Mouse (Mus musculus) liver, postnatal 0 days (tissue): ENCODE data around the gene Tmem178. TPM values are rescaled to one million over a fixed set of nuclear protein-coding genes. Genes with fewer than 3 reads are reported as not detected.

Experiments
- ATAC-seq: fragments of 200-750 bp; cut with Nextera tagmentation; 2 replicates; pipeline ENCODE4 v1.8.0; 2017; ENCODE audit warnings: mild to moderate bottlenecking, moderate library complexity
- DNase-seq: peaks from one replicate; pipeline ENCODE4 v3.0.0-alpha.2; 2016
- H3K27ac ChIP-seq: fragments of 300-500 bp; sonication (generic); 2 replicates; pipeline ENCODE4 v1.5.1; 2014; ENCODE audit warnings: antibody characterized with exemption, moderate library complexity, mild to moderate bottlenecking, low read depth
- H3K27me3 ChIP-seq: fragments of 300-500 bp; sonication (generic); 2 replicates; pipeline ENCODE4 v1.6.1; 2014; ENCODE audit warnings: low read length, control low read depth, mixed read lengths; ENCODE audit not compliant: insufficient read depth
- H3K36me3 ChIP-seq: fragments of 300-500 bp; sonication (generic); replicated peaks from 2 replicates; pipeline ENCODE4 v1.6.1; 2014; ENCODE audit warnings: mild to moderate bottlenecking, control low read depth, low read length, moderate library complexity, mixed read lengths; ENCODE audit not compliant: insufficient read depth
- H3K4me1 ChIP-seq: fragments of 300-500 bp; sonication (generic); 2 replicates; pipeline ENCODE4 v1.6.1; 2014; ENCODE audit warnings: antibody characterized with exemption, mild to moderate bottlenecking, control low read depth; ENCODE audit not compliant: insufficient read depth
- H3K4me2 ChIP-seq: fragments of 300-500 bp; sonication (generic); 2 replicates; pipeline ENCODE4 v1.6.1; 2014; ENCODE audit warnings: low read depth, mild to moderate bottlenecking, low read length, moderate library complexity, mixed read lengths
- H3K4me3 ChIP-seq: fragments of 300-500 bp; sonication (generic); 2 replicates; pipeline ENCODE4 v1.5.1; 2014; ENCODE audit warnings: low read depth, low read length
- H3K9ac ChIP-seq: fragments of 300-500 bp; sonication (generic); replicated peaks from 2 replicates; pipeline ENCODE4 v1.6.1; 2014; ENCODE audit warnings: mild to moderate bottlenecking, moderate library complexity
- H3K9me3 ChIP-seq: fragments of 300-500 bp; sonication (generic); 2 replicates; pipeline ENCODE4 v1.6.1; 2016; ENCODE audit warnings: mild to moderate bottlenecking, control low read depth, low read length, mixed read lengths
- CTCF ChIP-seq: sonication (generic); IDR thresholded peaks from 2 replicates; pipeline ENCODE4 v1.5.1; 2016; ENCODE audit warnings: antibody characterized with exemption, low read depth
- EP300 ChIP-seq: IDR thresholded peaks from 2 replicates; pipeline ENCODE4 v1.6.1; 2016; ENCODE audit warnings: antibody characterized with exemption, low read depth, mild to moderate bottlenecking
- WGBS: fragments of 180-500 bp; shearing (Covaris S2); extraction: QIAGEN DNeasy Blood & Tissue Kit; methylation state at CpG from one replicate; pipeline ENCODE4 v1.1.7; 2014; ENCODE audit not compliant: insufficient replicate concordance; 5-methylcytosine and 5-hydroxymethylcytosine counted together
- polyA plus RNA-seq: library from polyadenylated mRNA; unstranded; fragments of >200 nt; fragmentation: Nextera tagmentation; extraction: Ambion mirVana; gene quantifications from 2 replicates; pipeline ENCODE4 v1.2.1, GENCODE M21; 2015

Gene Tmem178
- polyA plus RNA-seq, 1 experiment from 2014 or later, result 0.38 TPM

DNA sequence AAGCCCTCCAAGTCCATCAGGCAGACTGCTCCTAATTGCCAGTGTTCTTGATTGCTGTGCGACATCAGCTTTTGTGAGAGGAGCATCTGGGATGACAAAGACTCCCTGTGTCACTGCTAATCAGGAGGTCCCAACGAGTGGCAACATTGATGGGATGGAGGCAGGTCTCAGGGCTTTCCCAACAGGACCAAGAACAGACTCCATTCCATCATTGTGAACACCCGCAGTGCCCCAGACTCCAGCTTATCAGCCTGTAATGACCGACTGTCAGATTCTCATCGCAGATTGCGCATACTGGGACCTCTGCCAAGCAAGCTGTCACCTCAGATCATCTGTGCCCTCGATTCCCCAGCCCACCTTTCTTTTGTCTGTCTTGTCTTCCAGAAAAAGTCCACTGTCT lies 7.9 kb downstream of the Tmem178 start:
- H3K36me3 ChIP-seq, result no peaks in the 10 kb centered on the region
- no peaks in the 10 kb centered on the region for H3K4me1 ChIP-seq
- WGBS, result 71% methylated on average over 7 of the region's 7 CpGs
- H3K27ac ChIP-seq, result no peak overlapping the region
- TF ChIP-seq EP300 (no peak), CTCF (no peak)
- no peak overlapping the region for H3K4me3 ChIP-seq
- H3K9me3 ChIP-seq, result no peaks in the 10 kb centered on the region
- 0 out of 2 replicates have a peak, but pooled peaks cover under 1% of the 10 kb centered on the region for H3K27me3 ChIP-seq
- ATAC-seq, result no peak
- DNase-seq, result no peak
- H3K9ac ChIP-seq, result no peak overlapping the region
- H3K4me2 ChIP-seq, result no peak overlapping the region

DNA sequence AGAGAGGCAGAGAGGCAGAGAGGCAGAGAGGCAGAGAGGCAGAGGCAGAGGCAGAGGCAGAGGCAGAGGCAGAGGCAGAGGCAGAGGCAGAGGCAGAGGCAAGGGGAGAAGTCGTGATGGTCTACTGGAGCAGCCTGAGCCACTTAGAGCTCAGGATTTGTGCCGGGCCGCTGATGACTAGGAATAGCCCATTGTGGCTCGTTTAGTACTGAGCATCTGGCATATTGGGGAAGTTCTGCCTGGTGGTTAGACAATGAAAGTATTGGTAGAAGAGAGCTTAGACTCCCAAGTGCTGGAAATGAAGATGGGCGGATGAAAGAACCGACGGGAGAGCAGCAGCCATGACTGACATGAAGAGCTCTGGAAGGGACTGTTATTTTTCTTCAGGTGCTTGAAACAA lies 11.0 kb downstream of the Tmem178 start:
- DNase-seq (no peak), ATAC-seq (no peak)
- Histone ChIP-seq H3K36me3 (no peaks in the 10 kb centered on the region), H3K9me3 (no peaks in the 10 kb centered on the region), H3K9ac (no peak overlapping the region), H3K27me3 (no peaks in the 10 kb centered on the region), H3K4me3 (no peak overlapping the region), H3K27ac (no peak overlapping the region), H3K4me2 (no peak overlapping the region), H3K4me1 (no peaks in the 10 kb centered on the region)
- TF ChIP-seq EP300 (no peak), CTCF (no peak)
- 73% methylated on average over 7 of the region's 7 CpGs for WGBS

DNA sequence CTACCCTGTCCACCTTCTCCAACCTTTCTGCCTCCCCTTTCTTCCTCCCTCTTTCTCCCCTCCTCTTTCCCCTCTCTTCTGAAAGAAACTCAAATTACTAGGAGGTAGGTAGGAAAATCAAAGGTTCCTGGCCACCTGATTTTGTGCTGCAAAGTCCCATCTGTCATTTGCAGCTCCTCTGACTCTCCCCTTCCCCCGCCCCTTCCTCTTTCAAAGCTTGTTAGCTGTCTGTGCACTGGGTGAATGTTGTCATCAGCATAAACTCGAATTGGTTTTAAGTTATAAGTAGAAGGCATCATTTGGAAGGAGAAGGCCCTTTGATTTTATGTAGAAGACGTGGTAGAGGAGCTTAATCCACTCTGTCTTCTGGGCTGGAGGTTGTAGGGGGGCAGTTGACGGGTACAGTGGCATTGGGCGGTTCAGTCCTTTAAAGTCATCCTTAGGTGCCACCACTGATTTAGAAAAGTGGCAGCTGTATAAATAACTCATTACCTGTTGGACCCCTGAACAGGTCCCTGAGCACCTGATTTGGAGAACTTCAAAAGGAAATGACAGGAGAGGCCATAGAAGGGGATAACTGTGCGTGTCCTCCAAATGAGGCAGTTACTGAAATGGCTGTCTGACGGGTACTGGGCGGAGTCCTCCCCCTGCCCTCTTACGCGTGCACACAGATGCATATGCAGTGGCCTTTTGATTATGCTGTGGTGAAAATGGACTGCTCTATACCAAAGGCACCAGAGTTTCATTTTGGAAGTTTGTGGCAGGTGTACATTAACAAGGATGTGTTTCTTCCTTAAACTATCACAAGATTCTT lies 11.8 kb downstream of the Tmem178 start:
- Histone ChIP-seq H3K9me3 (no peaks in the 10 kb centered on the region), H3K36me3 (no peaks in the 10 kb centered on the region), H3K27ac (no peak overlapping the region), H3K27me3 (no peaks in the 10 kb centered on the region), H3K9ac (no peak overlapping the region), H3K4me1 (no peaks in the 10 kb centered on the region), H3K4me2 (no peak overlapping the region), H3K4me3 (no peak overlapping the region)
- 73% methylated on average over 10 of the region's 10 CpGs for WGBS
- DNase-seq, result no peak
- ATAC-seq, result no peak
- TF ChIP-seq CTCF (no peak), EP300 (no peak)

DNA sequence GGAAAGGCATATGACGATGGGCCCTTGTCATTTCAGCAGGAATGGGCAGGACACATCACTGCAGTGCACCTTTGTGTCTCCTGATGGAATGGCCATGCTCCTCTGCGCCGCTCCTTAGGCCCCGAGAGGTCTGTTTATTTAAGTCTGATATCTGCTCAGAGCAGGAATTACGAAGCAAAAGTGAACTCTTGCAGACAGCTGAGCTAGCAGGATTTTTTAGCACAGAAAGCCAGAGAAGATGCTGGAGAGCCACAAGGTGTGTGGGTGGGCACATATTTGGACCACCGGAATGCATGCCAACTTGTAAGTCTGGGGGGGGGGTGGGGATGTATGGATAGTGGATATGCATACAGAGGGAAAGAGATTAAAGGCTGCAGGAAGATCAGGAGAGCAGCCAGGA lies 13.9 kb downstream of the Tmem178 start:
- H3K27me3 ChIP-seq, result no peaks in the 10 kb centered on the region
- H3K9me3 ChIP-seq, result no peaks in the 10 kb centered on the region
- no peak overlapping the region for H3K4me2 ChIP-seq
- no peak overlapping the region for H3K9ac ChIP-seq
- no peak overlapping the region for H3K27ac ChIP-seq
- WGBS, result 60% methylated on average over 6 of the region's 6 CpGs
- TF ChIP-seq EP300, result no peak
- no peak overlapping the region for H3K4me3 ChIP-seq
- H3K4me1 ChIP-seq, result no peaks in the 10 kb centered on the region
- ATAC-seq (no peak), DNase-seq (no peak)
- H3K36me3 ChIP-seq, result no peaks in the 10 kb centered on the region

DNA sequence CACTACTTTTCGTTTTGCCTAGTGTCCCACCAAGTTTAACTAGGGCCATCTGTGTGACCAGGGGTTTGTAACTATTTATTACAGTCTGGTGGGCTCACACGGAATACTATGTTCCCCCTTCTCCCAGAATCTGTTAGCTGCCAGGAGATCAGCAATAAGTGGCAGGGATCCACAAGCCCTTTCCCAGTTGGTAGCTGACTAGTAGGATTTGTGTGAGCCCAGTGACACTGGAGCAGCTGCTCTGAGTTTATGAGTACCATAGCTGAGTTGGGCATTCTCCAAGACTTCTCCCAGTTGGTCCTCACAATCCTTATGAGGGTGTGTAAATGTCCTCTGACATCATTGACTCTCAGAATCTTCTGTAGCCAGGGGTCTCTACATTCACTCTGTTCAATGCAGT lies 15.4 kb downstream of the Tmem178 start:
- Histone ChIP-seq H3K4me1 (no peaks in the 10 kb centered on the region), H3K27ac (no peak overlapping the region), H3K36me3 (no peaks in the 10 kb centered on the region), H3K27me3 (no peaks in the 10 kb centered on the region), H3K4me2 (no peak overlapping the region), H3K9me3 (no peaks in the 10 kb centered on the region), H3K9ac (no peak overlapping the region), H3K4me3 (no peak overlapping the region)
- 64% methylated on average over 2 of the region's 2 CpGs for WGBS
- DNase-seq, result no peak
- ATAC-seq, result no peak
- TF ChIP-seq EP300, result no peak
- TF ChIP-seq CTCF, result no peak

DNA sequence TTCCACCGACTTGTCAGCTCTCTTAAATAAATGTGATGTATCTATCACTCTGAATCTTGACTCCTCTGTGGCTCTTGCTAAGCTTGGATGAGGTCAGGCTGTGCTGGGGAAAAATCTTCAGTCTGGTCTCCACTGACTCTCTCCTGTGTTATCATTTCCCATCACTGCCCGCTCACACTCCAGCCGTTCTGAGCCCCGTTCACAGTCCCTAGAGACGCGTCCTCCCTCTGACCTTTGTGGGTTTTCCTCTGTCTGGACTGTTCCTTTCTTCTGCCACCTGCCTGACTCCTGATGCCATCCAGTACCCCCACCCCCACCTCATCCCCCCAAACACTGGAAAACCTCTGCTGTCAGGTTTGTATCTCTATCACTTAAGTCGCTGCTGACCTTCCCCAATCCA lies 23.0 kb downstream of the Tmem178 start:
- TF ChIP-seq EP300, result no peak
- TF ChIP-seq CTCF, result no peak

More for the DNA sequence above, 23.0 kb downstream of the Tmem178 start:
- Histone ChIP-seq H3K27me3 (no peaks in the 10 kb centered on the region), H3K4me1 (no peaks in the 10 kb centered on the region), H3K27ac (no peak overlapping the region), H3K9me3 (no peaks in the 10 kb centered on the region), H3K36me3 (no peaks in the 10 kb centered on the region), H3K4me3 (no peak overlapping the region), H3K4me2 (no peak overlapping the region), H3K9ac (no peak overlapping the region)
- ATAC-seq (no peak), DNase-seq (no peak)
- 67% methylated on average over 7 of the region's 7 CpGs for WGBS
